Mouse (Mus musculus): ENCODE results near the gene Ndp. TPM values are rescaled to one million over a fixed set of nuclear protein-coding genes. Genes with fewer than 3 reads are reported as not detected.

Gene Ndp
- polyA plus RNA-seq, 1 experiment from 2014 or later: 0.06 TPM

GRCm38 (mm10) chrX:16841443-16841842 lies 70.1 kb downstream of the Ndp start:
- WGBS (ENCODE audit: insufficient replicate concordance): 45% methylated on average over 2 of the region's 2 CpGs
- no peak for ATAC-seq
- H3K9ac ChIP-seq: no peak overlapping the region
- no peaks in the 10 kb centered on the region for H3K4me1 ChIP-seq
- no peaks in the 10 kb centered on the region for H3K9me3 ChIP-seq (replicated peaks)
- H3K4me2 ChIP-seq: no peak overlapping the region
- no peaks in the 10 kb centered on the region for H3K27me3 ChIP-seq (replicated peaks)
- H3K27ac ChIP-seq: no peak overlapping the region
- no peak overlapping the region for H3K4me3 ChIP-seq
- no peaks in the 10 kb centered on the region for H3K36me3 ChIP-seq

GRCm38 (mm10) chrX:16837293-16837692 lies 74.3 kb downstream of the Ndp start:
- H3K4me2 ChIP-seq: no peak overlapping the region
- H3K27me3 ChIP-seq (replicated peaks): no peaks in the 10 kb centered on the region
- 56% methylated on average over 1 of the region's 1 CpGs for WGBS (ENCODE audit: insufficient replicate concordance)
- no peak overlapping the region for H3K9ac ChIP-seq
- H3K4me3 ChIP-seq: no peak overlapping the region
- H3K4me1 ChIP-seq: no peaks in the 10 kb centered on the region
- H3K36me3 ChIP-seq: no peaks in the 10 kb centered on the region
- no peak for ATAC-seq
- no peaks in the 10 kb centered on the region for H3K9me3 ChIP-seq (replicated peaks)
- H3K27ac ChIP-seq: no peak overlapping the region

- H3K9ac ChIP-seq: no peak overlapping the region
- ATAC-seq: no peak
- H3K4me2 ChIP-seq: no peak overlapping the region
- no peak overlapping the region for H3K4me3 ChIP-seq
- no peaks in the 10 kb centered on the region for H3K9me3 ChIP-seq (replicated peaks)
- no peaks in the 10 kb centered on the region for H3K36me3 ChIP-seq
- no peaks in the 10 kb centered on the region for H3K27me3 ChIP-seq (replicated peaks)
- no peaks in the 10 kb centered on the region for H3K4me1 ChIP-seq
- no peak overlapping the region for H3K27ac ChIP-seq
These were observed 75.0 kb downstream of the Ndp start for GRCm38 (mm10) chrX:16836488-16837082.

Other genes with a start within 250 kb of the Ndp start
- gene Maob, start 94.4 kb downstream of the Ndp start, polyA plus RNA-seq (2016; fragmentation: Nextera tagmentation; extraction: Ambion mirVana): 24.2 and 25.2 TPM in 2 replicates